Mouse (Mus musculus) E14TG2a.4 (cell line): ENCODE measurements around the gene Rap1b.

Experiments
- CTCF ChIP-seq: conservative IDR thresholded peaks from 2 replicates; pipeline ENCODE4 v1.5.1; 2014; ENCODE audit warnings: low read length
- NANOG ChIP-seq: IDR thresholded peaks from 2 replicates; pipeline ENCODE4 v1.6.1; 2014; ENCODE audit warnings: borderline replicate concordance, low read length, mixed read lengths
- POU5F1 ChIP-seq: IDR thresholded peaks from 2 replicates; pipeline ENCODE4 v1.6.1; 2014; ENCODE audit warnings: low read length, borderline replicate concordance

DNA sequence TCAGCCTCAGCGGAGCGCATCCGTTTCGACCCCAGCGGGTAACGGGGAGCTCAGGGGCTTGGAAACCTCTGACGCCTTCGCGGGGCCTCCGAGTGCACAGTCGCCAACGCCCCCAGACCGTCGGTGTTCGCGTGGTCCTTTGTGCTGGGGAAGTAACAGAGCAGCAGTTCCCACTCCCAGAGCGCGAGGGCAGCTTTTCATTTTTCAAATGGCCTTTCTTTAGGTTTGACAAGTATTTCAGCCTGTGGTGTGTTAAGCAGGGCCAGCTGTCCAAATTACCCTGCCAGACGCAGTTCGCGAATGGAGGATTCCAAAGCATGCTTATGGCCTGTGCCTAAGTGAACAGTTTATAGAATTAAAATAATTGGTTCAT is 411 bp upstream of the Rap1b start:
- TF ChIP-seq CTCF (no peak), POU5F1 (no peak), NANOG (no peak)
